Mouse (Mus musculus): Measurements from ENCODE around the gene Abca7. TPM values are rescaled to one million over a fixed set of nuclear protein-coding genes. Genes with fewer than 3 reads are reported as not detected.
A peak's percentile ranks its signal among the peaks of the same experiment; 100 is the strongest.

Gene Abca7
- total and polyA plus RNA-seq, 3 experiments: 12.1 to 35.9 (median 21.6) TPM

DNA sequence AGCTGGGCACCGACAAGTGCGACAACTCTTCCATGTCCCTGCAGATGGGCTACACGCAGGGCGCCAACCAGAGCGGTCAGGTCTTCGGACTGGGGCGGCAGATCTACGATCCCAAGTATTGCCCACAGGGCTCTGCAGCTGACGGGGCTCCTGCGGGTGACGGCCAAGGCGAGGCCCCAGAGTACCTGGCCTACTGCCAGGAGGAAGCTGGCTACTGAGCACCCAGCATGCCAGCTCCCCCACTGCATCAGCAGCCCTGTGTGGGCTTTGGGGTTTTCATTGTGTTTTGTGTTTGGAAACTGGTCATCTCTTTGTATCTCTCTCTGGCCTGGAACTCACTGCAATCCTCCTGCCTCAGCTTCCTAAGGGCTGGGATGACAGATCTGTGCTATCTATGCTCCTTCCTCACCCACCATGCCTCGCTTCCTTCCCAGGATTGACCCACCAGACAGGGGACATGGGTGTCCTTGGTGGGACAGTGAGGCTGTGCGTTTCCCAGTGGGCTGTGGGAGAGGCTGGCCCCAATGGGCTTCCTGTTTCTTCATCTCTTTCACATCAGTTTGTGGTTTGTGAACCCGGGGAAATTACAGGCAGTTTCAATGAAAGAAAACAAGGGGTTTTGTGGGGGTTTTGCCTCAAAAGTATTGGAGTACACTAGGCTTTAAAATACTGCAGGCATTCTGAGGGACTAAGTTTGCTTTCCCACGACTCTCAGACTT, 1.7 kb upstream of the Abca7 start:
- Histone ChIP-seq H3K4me3 (ENCODE audit: low read depth, low read length) (peak overlapping the region; percentile 36; the same call in 1 of the 2 replicates), H3K9me3 (replicated peaks) (peaks cover 12% of the 10 kb centered on the region), H3K36me3 (replicated peaks) (peaks cover 44% of the 10 kb centered on the region), H3K4me1 (ENCODE audit: insufficient read depth, low read depth, low read length) (peaks cover 60% of the 10 kb centered on the region), H3K27me3 (ENCODE audit: insufficient read depth, low read length) (peaks cover 4% of the 10 kb centered on the region; the same call in 1 of the 2 replicates)
- TF ChIP-seq POLR2AphosphoS5 (IDR thresholded peaks at IDR 0.05; ENCODE audit: insufficient replicate concordance, low read depth, low read length) (no peak), GATA2 (IDR thresholded peaks at IDR 0.05; ENCODE audit: borderline replicate concordance, low read depth, low read length) (no peak), CTCF (IDR thresholded peaks at IDR 0.05; ENCODE audit: low read depth, low read length) (no peak), TAL1 (conservative IDR thresholded peaks at IDR 0.05; ENCODE audit: low read depth, low read length) (no peak), GATA1 (IDR thresholded peaks at IDR 0.05; ENCODE audit: borderline replicate concordance, low read length) (no peak)
- no peak for ATAC-seq (ENCODE audit: extremely low read depth, insufficient number of reproducible peaks, low FRiP score, poor library complexity, severe bottlenecking)
- no peak for DNase-seq (ENCODE audit: low spot score)

DNA sequence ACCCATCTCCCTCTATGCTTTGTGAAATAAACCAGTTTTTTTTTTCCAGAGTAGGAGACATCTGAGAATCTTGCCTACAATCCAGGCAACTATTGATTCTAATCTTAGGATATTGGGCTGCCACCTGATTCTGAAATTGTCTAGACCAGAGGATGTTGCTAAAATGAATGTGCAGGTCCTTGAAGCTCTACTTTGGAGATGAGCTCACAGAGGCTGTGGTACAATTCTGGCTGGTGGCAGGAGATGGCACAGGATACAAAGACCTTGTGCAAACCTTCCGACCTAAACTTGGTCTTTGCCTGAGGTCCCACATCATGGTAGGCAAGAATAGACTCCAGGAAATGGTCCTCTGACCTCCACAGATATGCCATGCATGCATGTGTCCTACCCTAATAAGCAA, 658 bp upstream of the Abca7 start:
- DNase-seq (ENCODE audit: low spot score) (no peak), ATAC-seq (ENCODE audit: extremely low read depth, insufficient number of reproducible peaks, low FRiP score, poor library complexity, severe bottlenecking) (no peak)
- Histone ChIP-seq H3K4me3 (ENCODE audit: low read depth, low read length) (peak overlapping the region; percentile 74; the same call in 1 of the 2 replicates), H3K27me3 (ENCODE audit: insufficient read depth, low read length) (no peaks in the 10 kb centered on the region), H3K4me1 (ENCODE audit: insufficient read depth, low read depth, low read length) (peaks cover 61% of the 10 kb centered on the region), H3K9me3 (replicated peaks) (peaks cover 12% of the 10 kb centered on the region), H3K36me3 (replicated peaks) (peaks cover 55% of the 10 kb centered on the region)
- TF ChIP-seq POLR2AphosphoS5 (IDR thresholded peaks at IDR 0.05; ENCODE audit: insufficient replicate concordance, low read depth, low read length) (no peak), GATA1 (IDR thresholded peaks at IDR 0.05; ENCODE audit: borderline replicate concordance, low read length) (no peak), CTCF (IDR thresholded peaks at IDR 0.05; ENCODE audit: low read depth, low read length) (no peak), GATA2 (IDR thresholded peaks at IDR 0.05; ENCODE audit: borderline replicate concordance, low read depth, low read length) (no peak), TAL1 (conservative IDR thresholded peaks at IDR 0.05; ENCODE audit: low read depth, low read length) (no peak)

DNA sequence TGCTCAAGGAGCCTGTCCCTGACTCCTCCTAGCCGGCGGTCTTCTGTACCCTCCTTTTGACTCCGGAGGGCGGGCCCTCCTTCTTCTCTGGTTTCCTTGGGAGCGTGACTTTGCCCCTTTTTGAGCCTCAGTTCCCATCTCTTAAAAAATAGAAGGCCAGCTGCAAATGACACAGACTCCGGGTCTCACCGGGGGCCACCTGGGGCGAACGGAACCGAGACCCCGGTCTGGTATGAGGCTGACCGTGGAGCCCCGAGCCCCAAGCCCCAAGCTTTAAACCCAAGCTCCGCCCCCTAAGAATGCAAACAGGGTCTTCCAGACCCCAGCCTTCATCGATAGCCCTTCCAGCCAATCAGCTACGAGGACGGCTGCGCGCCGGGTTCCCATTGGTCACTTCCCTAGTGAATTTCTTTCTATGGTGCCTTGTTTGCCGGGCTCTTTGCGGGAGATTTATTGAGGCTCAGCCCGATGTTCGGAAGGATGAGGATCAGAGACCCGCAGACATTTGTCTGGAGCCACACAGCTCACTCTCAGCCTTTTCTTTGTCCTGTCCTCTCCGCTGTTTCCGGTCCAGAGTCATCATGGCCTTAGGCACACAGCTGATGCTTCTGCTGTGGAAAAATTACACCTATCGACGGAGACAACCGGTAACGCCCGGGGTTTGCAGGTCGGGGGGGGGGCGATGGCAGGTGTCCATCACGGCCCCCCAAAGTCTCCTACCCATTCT, 903 bp downstream of the Abca7 start:
- TF ChIP-seq CTCF (IDR thresholded peaks at IDR 0.05; ENCODE audit: low read depth, low read length) (no peak), POLR2AphosphoS5 (IDR thresholded peaks at IDR 0.05; ENCODE audit: insufficient replicate concordance, low read depth, low read length) (no peak), TAL1 (conservative IDR thresholded peaks at IDR 0.05; ENCODE audit: low read depth, low read length) (no peak), GATA1 (IDR thresholded peaks at IDR 0.05; ENCODE audit: borderline replicate concordance, low read length) (no peak), GATA2 (IDR thresholded peaks at IDR 0.05; ENCODE audit: borderline replicate concordance, low read depth, low read length) (no peak)
- DNase-seq (ENCODE audit: low spot score) (peak; percentile 95), ATAC-seq (ENCODE audit: extremely low read depth, insufficient number of reproducible peaks, low FRiP score, poor library complexity, severe bottlenecking) (peak; percentile 71)
- Histone ChIP-seq H3K36me3 (replicated peaks) (peaks cover 64% of the 10 kb centered on the region), H3K9me3 (replicated peaks) (peaks cover 4% of the 10 kb centered on the region), H3K4me1 (ENCODE audit: insufficient read depth, low read depth, low read length) (peaks cover 62% of the 10 kb centered on the region), H3K27me3 (ENCODE audit: insufficient read depth, low read length) (no peaks in the 10 kb centered on the region), H3K4me3 (ENCODE audit: low read depth, low read length) (peak overlapping the region; percentile 74)

DNA sequence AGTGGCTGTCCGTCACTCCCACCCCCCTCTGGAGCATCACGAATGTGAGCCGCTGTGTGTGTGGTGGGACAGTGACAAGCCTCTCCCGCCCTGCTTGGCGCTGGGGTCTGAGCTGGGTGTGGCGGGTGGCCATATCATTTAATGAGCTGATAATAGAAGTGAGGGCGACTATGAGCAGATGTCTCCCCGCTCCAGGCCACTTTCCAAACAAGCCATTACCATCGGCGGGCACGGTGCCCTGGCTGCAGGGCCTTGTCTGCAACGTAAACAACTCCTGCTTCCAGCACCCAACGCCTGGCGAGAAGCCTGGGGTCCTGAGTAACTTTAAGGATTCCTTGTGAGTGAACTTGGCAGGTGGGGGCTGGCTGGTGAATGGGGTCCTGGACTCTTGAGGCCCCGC, 1.5 kb downstream of the Abca7 start:
- ATAC-seq (ENCODE audit: extremely low read depth, insufficient number of reproducible peaks, low FRiP score, poor library complexity, severe bottlenecking) (no peak), DNase-seq (ENCODE audit: low spot score) (no peak)
- Histone ChIP-seq H3K4me3 (ENCODE audit: low read depth, low read length) (peak overlapping the region; percentile 74), H3K9me3 (replicated peaks) (no peaks in the 10 kb centered on the region), H3K4me1 (ENCODE audit: insufficient read depth, low read depth, low read length) (peaks cover 64% of the 10 kb centered on the region), H3K36me3 (replicated peaks) (peaks cover 66% of the 10 kb centered on the region), H3K27me3 (ENCODE audit: insufficient read depth, low read length) (no peaks in the 10 kb centered on the region)
- TF ChIP-seq CTCF (IDR thresholded peaks at IDR 0.05; ENCODE audit: low read depth, low read length): no peak
- no peak for TF ChIP-seq TAL1 (conservative IDR thresholded peaks at IDR 0.05; ENCODE audit: low read depth, low read length)
- TF ChIP-seq GATA1 (IDR thresholded peaks at IDR 0.05; ENCODE audit: borderline replicate concordance, low read length): no peak
- TF ChIP-seq POLR2AphosphoS5 (IDR thresholded peaks at IDR 0.05; ENCODE audit: insufficient replicate concordance, low read depth, low read length): no peak
- no peak for TF ChIP-seq GATA2 (IDR thresholded peaks at IDR 0.05; ENCODE audit: borderline replicate concordance, low read depth, low read length)

DNA sequence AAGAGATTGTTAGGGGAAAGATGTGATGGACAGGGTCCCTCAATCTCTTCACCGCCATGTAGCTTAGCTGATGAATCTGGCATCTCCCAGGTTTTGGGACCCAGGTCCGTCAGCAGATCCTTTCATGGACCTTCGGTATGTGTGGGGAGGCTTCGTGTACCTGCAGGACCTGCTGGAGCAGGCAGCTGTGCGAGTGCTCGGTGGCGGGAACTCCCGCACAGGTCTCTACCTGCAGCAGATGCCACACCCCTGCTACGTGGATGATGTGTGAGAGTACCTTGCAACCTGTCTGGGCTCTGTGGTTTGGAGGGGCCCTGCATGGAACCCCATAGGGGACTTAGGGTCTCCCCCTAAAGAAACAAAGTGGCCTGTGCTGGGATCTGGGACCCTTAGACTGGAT, 5.7 kb downstream of the Abca7 start:
- H3K27me3 ChIP-seq (ENCODE audit: insufficient read depth, low read length): no peaks in the 10 kb centered on the region
- DNase-seq (ENCODE audit: low spot score) (no peak), ATAC-seq (ENCODE audit: extremely low read depth, insufficient number of reproducible peaks, low FRiP score, poor library complexity, severe bottlenecking) (no peak)
- TF ChIP-seq TAL1 (conservative IDR thresholded peaks at IDR 0.05; ENCODE audit: low read depth, low read length) (no peak), GATA2 (IDR thresholded peaks at IDR 0.05; ENCODE audit: borderline replicate concordance, low read depth, low read length) (no peak), CTCF (IDR thresholded peaks at IDR 0.05; ENCODE audit: low read depth, low read length) (no peak), POLR2AphosphoS5 (IDR thresholded peaks at IDR 0.05; ENCODE audit: insufficient replicate concordance, low read depth, low read length) (no peak), GATA1 (IDR thresholded peaks at IDR 0.05; ENCODE audit: borderline replicate concordance, low read length) (no peak)
- H3K4me1 ChIP-seq (ENCODE audit: insufficient read depth, low read depth, low read length): peaks cover 58% of the 10 kb centered on the region
- H3K36me3 ChIP-seq (replicated peaks): peaks cover 94% of the 10 kb centered on the region
- H3K4me3 ChIP-seq (ENCODE audit: low read depth, low read length): no peak overlapping the region
- no peaks in the 10 kb centered on the region for H3K9me3 ChIP-seq (replicated peaks)

DNA sequence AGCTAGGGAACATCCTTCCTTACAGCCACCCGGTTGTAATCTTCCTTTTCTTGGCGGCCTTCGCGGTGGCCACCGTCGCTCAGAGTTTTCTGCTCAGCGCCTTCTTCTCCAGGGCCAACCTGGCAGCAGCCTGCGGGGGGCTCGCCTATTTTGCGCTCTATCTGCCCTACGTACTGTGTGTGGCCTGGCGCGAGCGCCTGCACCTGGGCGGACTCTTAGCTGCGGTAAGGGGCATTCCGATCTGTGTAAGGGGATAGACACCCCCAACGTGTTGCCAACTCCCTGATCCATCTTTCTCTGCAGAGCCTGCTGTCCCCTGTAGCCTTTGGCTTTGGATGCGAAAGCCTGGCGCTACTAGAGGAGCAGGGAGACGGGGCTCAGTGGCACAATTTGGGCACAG, 6.5 kb downstream of the Abca7 start:
- ATAC-seq (ENCODE audit: extremely low read depth, insufficient number of reproducible peaks, low FRiP score, poor library complexity, severe bottlenecking) (no peak), DNase-seq (ENCODE audit: low spot score) (no peak)
- Histone ChIP-seq H3K4me3 (ENCODE audit: low read depth, low read length) (peak overlapping the region; percentile 37; the same call in 1 of the 2 replicates), H3K36me3 (replicated peaks) (peaks cover 100% of the 10 kb centered on the region), H3K4me1 (ENCODE audit: insufficient read depth, low read depth, low read length) (peaks cover 50% of the 10 kb centered on the region), H3K9me3 (replicated peaks) (no peaks in the 10 kb centered on the region), H3K27me3 (ENCODE audit: insufficient read depth, low read length) (no peaks in the 10 kb centered on the region)
- TF ChIP-seq GATA2 (IDR thresholded peaks at IDR 0.05; ENCODE audit: borderline replicate concordance, low read depth, low read length): no peak
- TF ChIP-seq TAL1 (conservative IDR thresholded peaks at IDR 0.05; ENCODE audit: low read depth, low read length): no peak
- TF ChIP-seq GATA1 (IDR thresholded peaks at IDR 0.05; ENCODE audit: borderline replicate concordance, low read length): no peak
- TF ChIP-seq POLR2AphosphoS5 (IDR thresholded peaks at IDR 0.05; ENCODE audit: insufficient replicate concordance, low read depth, low read length): no peak
- TF ChIP-seq CTCF (IDR thresholded peaks at IDR 0.05; ENCODE audit: low read depth, low read length): no peak

Measured in G1E (cell line).